Mouse (Mus musculus) liver, embryonic 14.5 days (tissue): ENCODE data around the gene Sbf2.

Source experiments
- CTCF ChIP-seq: IDR thresholded peaks from 2 replicates; pipeline ENCODE4 v1.5.1; 2016; ENCODE audit warnings: antibody characterized with exemption, low read depth, control low read depth
- EP300 ChIP-seq: IDR thresholded peaks from 2 replicates; pipeline ENCODE4 v1.6.1; 2016; ENCODE audit warnings: antibody characterized with exemption, low read depth

DNA sequence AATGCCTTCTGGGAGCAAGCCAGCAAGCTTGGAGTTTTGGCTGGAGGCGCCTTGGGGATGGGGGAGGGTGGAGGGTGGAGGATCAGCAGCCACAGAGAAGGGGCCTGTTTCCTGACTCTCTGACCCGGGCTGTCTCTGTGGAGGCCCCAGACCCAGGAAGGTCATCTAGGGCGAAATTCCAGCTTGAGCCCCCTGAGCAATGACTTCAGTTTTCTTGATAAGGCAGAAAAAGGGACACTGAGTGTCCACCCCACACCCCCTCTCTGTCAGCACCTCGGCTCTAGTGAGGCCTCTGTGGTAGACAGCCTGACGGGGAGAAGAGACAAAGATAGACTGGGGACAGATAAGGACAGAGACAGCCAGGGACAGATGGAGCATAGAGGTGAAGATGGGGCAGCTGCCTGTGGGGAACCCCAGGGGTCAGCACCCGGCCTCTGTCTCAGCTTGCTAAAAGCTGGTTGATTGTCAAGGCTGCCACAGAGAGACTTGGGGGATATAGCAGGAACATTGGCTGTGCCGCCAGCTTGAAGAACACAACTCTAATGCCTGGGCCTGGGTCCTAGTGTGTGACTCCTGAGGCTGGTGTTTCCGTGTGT lies 327.1 kb downstream of the Sbf2 start:
- TF ChIP-seq CTCF (no peak), EP300 (no peak)
